Mouse (Mus musculus) left cerebral cortex, adult 6 months (tissue): ENCODE measurements around the gene Zc3h12c. TPM values are rescaled to one million over a fixed set of nuclear protein-coding genes. Genes with fewer than 3 reads are reported as not detected.

Experiments used
- long read RNA-seq, 2 experiments: library from polyadenylated mRNA; unstranded; transcript quantifications; one replicate each; pipeline ENCODE4 v2.0.0; 2019 to 2020
- polyA plus RNA-seq: library from polyadenylated mRNA; unstranded; fragments of <200 nt; fragmentation: Nextera tagmentation; gene quantifications from 2 replicates; pipeline ENCODE4 v1.2.3, GENCODE M21; 2021

Zc3h12c gene
- 0.74 and 0.87 TPM in 2 replicates for polyA plus RNA-seq
- long read RNA-seq, experiment 1, full-length matches to known transcripts, result 1 of 3 reads
- long read RNA-seq, experiment 1, partial matches to known transcripts, result 0 of 3 reads
- long read RNA-seq, experiment 1, other reads (novel, unspliced or antisense), result 2 of 3 reads
- long read RNA-seq, experiment 2, partial matches to known transcripts, result 0 of 1 reads
- long read RNA-seq, experiment 2, other reads (novel, unspliced or antisense), result 1 of 1 reads

DNA sequence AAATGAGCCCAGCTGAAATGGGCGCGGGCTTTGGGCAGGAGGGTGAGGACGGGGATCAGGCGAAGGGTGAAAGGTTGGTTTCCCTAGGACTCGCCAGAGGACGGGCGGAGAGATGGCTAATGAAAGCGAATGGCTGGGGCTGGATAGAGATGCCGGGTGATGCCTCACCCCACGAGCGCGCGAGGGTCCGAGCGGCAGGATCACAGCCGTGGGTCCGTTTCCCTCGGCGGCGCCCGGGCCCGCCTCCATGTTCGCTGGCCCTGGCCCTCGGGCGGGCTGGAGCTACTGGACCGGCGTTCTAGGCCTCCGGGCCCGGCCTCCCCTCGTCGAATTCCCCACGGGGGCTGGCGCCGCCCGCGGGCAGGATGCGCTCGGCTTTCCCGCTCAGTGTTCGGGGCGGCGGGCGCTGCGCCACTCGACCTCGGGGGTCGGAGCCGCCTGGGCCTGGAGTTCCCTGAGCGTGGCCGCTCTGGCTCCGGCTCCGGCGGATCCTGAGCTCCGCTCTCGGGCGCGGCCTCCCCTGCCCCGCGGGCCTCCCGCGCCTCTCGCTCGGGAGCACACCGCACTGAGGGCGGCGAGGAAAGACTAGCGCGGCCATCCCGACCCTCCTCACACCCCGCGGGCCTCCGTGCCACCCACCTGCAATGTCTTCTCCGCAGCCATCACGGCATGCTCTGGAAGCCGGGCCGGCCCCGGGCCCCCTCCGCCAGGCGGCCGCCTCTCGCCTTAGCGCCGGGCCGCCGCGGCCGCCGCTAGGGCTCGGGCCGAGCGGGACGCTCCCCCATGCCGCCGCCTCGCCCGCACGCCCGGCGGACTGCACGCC is at the start of gene Zc3h12c:
Zc3h12c (minus strand) TSS at position 710 of the 823 bp plus-strand sequence.

Other genes with a start within 250 kb of the Zc3h12c start
- gene Fdx1, start 205.0 kb downstream of the Zc3h12c start, polyA plus RNA-seq, result 46.4 and 53.3 TPM in 2 replicates
- gene Rdx, start 121.4 kb downstream of the Zc3h12c start, polyA plus RNA-seq, result 37.2 and 41.5 TPM in 2 replicates